Mouse (Mus musculus) hindbrain, embryonic 12.5 days (tissue): Measurements from ENCODE around the gene Pld4. TPM values are rescaled to one million over a fixed set of nuclear protein-coding genes. Genes with fewer than 3 reads are reported as not detected.

Experiments used
- ATAC-seq: fragments of 200-750 bp; cut with Nextera tagmentation; 2 replicates; pipeline ENCODE4 v1.8.0; 2017; ENCODE audit warnings: moderate TSS enrichment; ENCODE audit not compliant: low FRiP score
- H3K27ac ChIP-seq: fragments of 300-500 bp; sonication (generic); 2 replicates; pipeline ENCODE4 v1.5.1; 2016; ENCODE audit warnings: mild to moderate bottlenecking
- H3K27me3 ChIP-seq: fragments of 300-500 bp; sonication (generic); 2 replicates; pipeline ENCODE4 v1.6.1; 2016; ENCODE audit warnings: mild to moderate bottlenecking
- H3K36me3 ChIP-seq: fragments of 300-500 bp; sonication (generic); 2 replicates; pipeline ENCODE4 v1.6.1; 2016; ENCODE audit warnings: mild to moderate bottlenecking
- H3K4me1 ChIP-seq: fragments of 300-500 bp; sonication (generic); 2 replicates; pipeline ENCODE4 v1.6.1; 2016
- H3K4me2 ChIP-seq: fragments of 300-500 bp; sonication (generic); replicated peaks from 2 replicates; pipeline ENCODE4 v1.6.1; 2016; ENCODE audit warnings: mild to moderate bottlenecking
- H3K4me3 ChIP-seq: fragments of 300-500 bp; sonication (generic); 2 replicates; pipeline ENCODE4 v1.5.1; 2016; ENCODE audit warnings: mild to moderate bottlenecking
- H3K9ac ChIP-seq: fragments of 300-500 bp; sonication (generic); 2 replicates; pipeline ENCODE4 v1.6.1; 2016; ENCODE audit warnings: mild to moderate bottlenecking, moderate library complexity
- H3K9me3 ChIP-seq: fragments of 300-500 bp; sonication (generic); replicated peaks from 2 replicates; pipeline ENCODE4 v1.6.1; 2016; ENCODE audit warnings: mild to moderate bottlenecking
- WGBS: fragments of 180-500 bp; shearing (Covaris S2); methylation state at CpG from one replicate; pipeline ENCODE4 v1.1.7; 2016; 5-methylcytosine and 5-hydroxymethylcytosine counted together
- polyA plus RNA-seq: library from polyadenylated mRNA; unstranded; fragments of >200 nt; fragmentation: Nextera tagmentation; extraction: Ambion mirVana; gene quantifications from 2 replicates; pipeline ENCODE4 v1.2.1, GENCODE M21; 2016

The Pld4 gene
- polyA plus RNA-seq, 1 experiment from 2014 or later = 5.0 TPM

DNA sequence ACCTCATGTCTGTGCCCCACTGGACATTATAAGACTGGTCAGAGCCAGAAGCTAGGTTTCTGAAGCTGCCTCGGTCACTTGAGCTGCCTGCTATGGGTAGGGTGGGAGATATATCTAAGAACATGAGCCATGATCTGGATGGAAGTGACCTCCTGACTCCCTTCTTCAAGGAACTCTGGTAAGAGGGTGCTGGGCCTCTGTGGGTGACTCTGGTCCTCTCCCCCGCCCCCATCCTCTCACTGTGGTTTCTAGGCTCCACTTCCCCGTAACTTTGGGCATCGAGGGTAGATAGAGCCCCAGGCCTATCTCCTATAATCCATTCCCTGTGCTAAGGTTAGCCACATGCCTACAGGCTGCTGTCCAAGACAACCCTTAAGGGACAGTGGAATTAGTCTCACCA is 956 bp downstream of the Pld4 start:
- H3K27ac ChIP-seq = no peak overlapping the region
- no peaks in the 10 kb centered on the region for H3K27me3 ChIP-seq
- H3K4me2 ChIP-seq = no peak overlapping the region
- H3K36me3 ChIP-seq = no peaks in the 10 kb centered on the region
- no peaks in the 10 kb centered on the region for H3K4me1 ChIP-seq
- no peak overlapping the region for H3K4me3 ChIP-seq
- no peak overlapping the region for H3K9ac ChIP-seq
- WGBS = 82% methylated on average over 4 of the region's 4 CpGs
- ATAC-seq = no peak
- H3K9me3 ChIP-seq = no peaks in the 10 kb centered on the region

- no peak overlapping the region for H3K27ac ChIP-seq
- H3K4me3 ChIP-seq = no peak overlapping the region
- ATAC-seq = no peak
- no peaks in the 10 kb centered on the region for H3K4me1 ChIP-seq
- no peak overlapping the region for H3K9ac ChIP-seq
- H3K36me3 ChIP-seq = no peaks in the 10 kb centered on the region
- 87% methylated on average over 3 of the region's 3 CpGs for WGBS
- H3K27me3 ChIP-seq = no peaks in the 10 kb centered on the region
- no peak overlapping the region for H3K4me2 ChIP-seq
- H3K9me3 ChIP-seq = no peaks in the 10 kb centered on the region
These were observed 1.6 kb downstream of the Pld4 start for GRCm38 (mm10) chr12:112762018-112762417.

DNA sequence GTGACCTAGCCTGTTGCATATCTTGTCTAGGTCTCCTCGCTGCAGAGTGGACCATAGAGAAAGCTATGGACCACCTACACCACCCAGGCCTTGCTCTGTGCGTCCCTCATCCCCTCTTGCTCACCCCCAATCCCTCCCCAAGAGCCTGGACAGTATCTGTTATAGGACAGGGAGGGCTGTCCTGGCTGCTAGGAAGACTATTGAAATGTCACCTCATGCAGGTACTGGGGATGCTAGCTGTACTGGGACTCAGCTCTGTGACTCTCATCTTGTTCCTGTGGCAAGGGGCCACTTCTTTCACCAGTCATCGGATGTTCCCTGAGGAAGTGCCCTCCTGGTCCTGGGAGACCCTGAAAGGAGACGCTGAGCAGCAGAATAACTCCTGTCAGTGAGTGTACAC is 2.7 kb downstream of the Pld4 start:
- Histone ChIP-seq H3K4me3 (no peak overlapping the region), H3K4me2 (no peak overlapping the region), H3K9ac (no peak overlapping the region), H3K36me3 (no peaks in the 10 kb centered on the region), H3K27me3 (no peaks in the 10 kb centered on the region), H3K4me1 (no peaks in the 10 kb centered on the region), H3K27ac (no peak overlapping the region), H3K9me3 (no peaks in the 10 kb centered on the region)
- ATAC-seq = no peak
- 74% methylated on average over 4 of the region's 4 CpGs for WGBS

- Histone ChIP-seq H3K27ac (no peak overlapping the region), H3K27me3 (no peaks in the 10 kb centered on the region), H3K9ac (no peak overlapping the region), H3K4me3 (no peak overlapping the region), H3K9me3 (no peaks in the 10 kb centered on the region), H3K4me2 (no peak overlapping the region), H3K36me3 (no peaks in the 10 kb centered on the region), H3K4me1 (no peaks in the 10 kb centered on the region)
- 84% methylated on average over 5 of the region's 5 CpGs for WGBS
- ATAC-seq = no peak
These were observed 3.7 kb downstream of the Pld4 start for GRCm38 (mm10) chr12:112764141-112764540.

DNA sequence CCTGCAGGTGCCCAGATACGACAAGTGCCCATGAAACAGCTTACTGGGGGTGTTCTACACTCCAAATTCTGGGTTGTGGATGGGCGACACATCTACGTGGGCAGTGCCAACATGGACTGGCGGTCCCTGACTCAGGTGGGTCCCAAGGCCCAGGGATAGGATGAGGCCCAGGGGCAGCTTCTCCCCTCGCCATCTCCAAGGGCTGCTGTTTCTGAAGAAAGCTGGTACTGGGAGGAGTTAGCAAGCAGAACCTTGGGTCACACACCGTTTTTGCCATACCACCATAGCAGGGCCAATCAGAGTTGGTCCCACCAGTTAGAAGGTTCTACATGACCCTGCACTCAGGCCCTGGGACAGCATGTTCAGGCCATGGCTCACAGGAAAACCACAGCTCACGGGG is 4.5 kb downstream of the Pld4 start:
- ATAC-seq = no peak
- H3K4me2 ChIP-seq = no peak overlapping the region
- H3K9ac ChIP-seq = no peak overlapping the region
- 90% methylated on average over 7 of the region's 7 CpGs for WGBS
- no peak overlapping the region for H3K27ac ChIP-seq
- H3K4me1 ChIP-seq = no peaks in the 10 kb centered on the region
- H3K4me3 ChIP-seq = no peak overlapping the region
- H3K27me3 ChIP-seq = no peaks in the 10 kb centered on the region
- no peaks in the 10 kb centered on the region for H3K36me3 ChIP-seq
- H3K9me3 ChIP-seq = no peaks in the 10 kb centered on the region

GRCm38 (mm10) chr12:112766586-112766985 is 6.1 kb downstream of the Pld4 start:
- WGBS = 93% methylated on average over 7 of the region's 7 CpGs

DNA sequence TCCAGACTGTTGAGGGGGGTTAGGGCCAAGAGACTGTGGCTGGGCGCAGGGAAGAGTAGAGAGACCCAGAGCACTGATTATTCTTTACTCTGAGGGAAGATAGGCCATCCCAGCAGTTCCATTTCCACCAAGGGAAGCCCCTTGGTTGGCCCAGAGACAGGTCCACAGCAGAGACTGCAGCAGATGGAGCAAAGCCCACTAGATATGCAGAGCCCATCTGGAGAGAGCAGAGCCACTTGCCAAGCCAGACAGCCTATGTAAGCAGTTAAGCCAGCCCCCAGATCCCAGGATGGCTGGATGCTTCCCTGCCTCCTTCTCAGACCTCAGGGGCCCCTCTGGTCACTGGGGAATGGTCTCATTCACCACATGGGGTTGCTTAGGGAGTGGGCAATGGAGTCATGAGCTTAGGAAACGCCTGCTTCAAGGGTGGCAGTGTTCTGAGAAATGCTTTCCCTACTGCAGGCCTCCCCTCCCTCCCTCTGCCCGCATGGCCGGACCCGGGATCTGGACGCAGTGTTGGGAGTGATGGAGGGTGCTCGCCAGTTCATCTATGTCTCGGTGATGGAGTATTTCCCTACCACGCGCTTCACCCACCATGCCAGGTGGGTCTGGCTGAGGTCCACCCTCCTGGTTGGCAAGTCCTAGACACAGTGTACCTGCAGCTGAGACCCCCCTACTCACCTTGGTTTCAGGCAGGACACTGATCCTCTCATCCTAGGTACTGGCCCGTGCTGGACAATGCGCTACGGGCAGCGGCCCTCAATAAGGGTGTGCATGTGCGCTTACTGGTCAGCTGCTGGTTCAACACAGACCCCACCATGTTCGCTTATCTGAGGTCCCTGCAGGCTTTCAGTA is 6.8 kb downstream of the Pld4 start:
- Histone ChIP-seq H3K27ac (no peak overlapping the region), H3K36me3 (no peaks in the 10 kb centered on the region), H3K4me2 (no peak overlapping the region), H3K4me1 (no peaks in the 10 kb centered on the region), H3K27me3 (no peaks in the 10 kb centered on the region), H3K9ac (no peak overlapping the region), H3K9me3 (no peaks in the 10 kb centered on the region), H3K4me3 (no peak overlapping the region)
- WGBS = 92% methylated on average over 16 of the region's 16 CpGs
- no peak for ATAC-seq

More at GRCm38 (mm10) chr12:112766586-112766985, 6.1 kb downstream of the Pld4 start:
- Histone ChIP-seq H3K4me1 (no peaks in the 10 kb centered on the region), H3K27ac (no peak overlapping the region), H3K4me3 (no peak overlapping the region), H3K36me3 (no peaks in the 10 kb centered on the region), H3K27me3 (no peaks in the 10 kb centered on the region), H3K9me3 (no peaks in the 10 kb centered on the region), H3K4me2 (no peak overlapping the region), H3K9ac (no peak overlapping the region)
- ATAC-seq = no peak

DNA sequence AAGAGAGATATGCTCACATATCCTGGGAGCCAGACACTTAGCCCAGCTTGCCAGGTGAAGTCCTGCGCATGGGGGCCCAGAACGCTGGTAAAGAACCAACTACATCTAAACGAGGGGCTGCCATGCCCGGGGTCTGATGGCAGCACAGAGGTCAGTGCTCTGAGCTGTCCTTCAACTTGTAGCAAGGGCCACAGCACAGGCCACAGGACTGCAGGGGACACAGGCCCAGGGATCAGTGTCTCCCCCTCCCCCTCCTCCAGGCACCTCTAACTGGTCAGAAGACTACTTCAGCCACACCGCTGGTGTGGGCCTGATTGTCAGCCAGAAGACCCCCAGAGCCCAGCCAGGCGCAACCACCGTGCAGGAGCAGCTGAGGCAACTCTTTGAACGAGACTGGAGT is 7.7 kb downstream of the Pld4 start:
- no peak overlapping the region for H3K27ac ChIP-seq
- H3K27me3 ChIP-seq = no peaks in the 10 kb centered on the region
- WGBS = 90% methylated on average over 8 of the region's 8 CpGs
- H3K9ac ChIP-seq = no peak overlapping the region
- H3K9me3 ChIP-seq = no peaks in the 10 kb centered on the region
- H3K36me3 ChIP-seq = no peaks in the 10 kb centered on the region
- no peak overlapping the region for H3K4me3 ChIP-seq
- no peaks in the 10 kb centered on the region for H3K4me1 ChIP-seq
- no peak overlapping the region for H3K4me2 ChIP-seq
- no peak for ATAC-seq

- Histone ChIP-seq H3K4me1 (no peaks in the 10 kb centered on the region), H3K9me3 (no peaks in the 10 kb centered on the region), H3K36me3 (no peaks in the 10 kb centered on the region), H3K27ac (no peak overlapping the region), H3K9ac (no peak overlapping the region), H3K27me3 (no peaks in the 10 kb centered on the region), H3K4me3 (no peak overlapping the region), H3K4me2 (no peak overlapping the region)
- WGBS = 84% methylated on average over 6 of the region's 6 CpGs
- ATAC-seq = no peak
These were observed 8.6 kb downstream of the Pld4 start for GRCm38 (mm10) chr12:112769031-112769430.

DNA sequence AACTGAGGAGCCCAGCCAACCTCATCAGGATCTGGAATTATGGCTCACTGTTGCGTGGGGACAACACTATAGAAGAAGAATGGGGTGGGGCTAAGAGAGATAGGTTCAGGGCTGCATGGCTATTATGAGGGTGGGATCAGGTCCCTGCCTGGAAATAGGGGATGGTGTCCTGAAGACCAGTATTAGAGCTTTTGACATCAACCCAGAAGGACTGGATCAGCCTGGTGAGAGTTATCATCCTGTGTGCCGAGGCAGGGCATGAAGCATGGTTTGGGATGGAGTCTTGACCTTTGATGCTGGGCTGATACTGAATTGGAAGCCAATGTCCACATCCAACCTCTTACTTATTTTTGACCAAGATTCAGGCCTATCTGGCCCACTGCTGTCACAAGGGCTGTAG is 9.3 kb downstream of the Pld4 start:
- no peak overlapping the region for H3K9ac ChIP-seq
- H3K27me3 ChIP-seq = no peaks in the 10 kb centered on the region
- 79% methylated on average over 2 of the region's 2 CpGs for WGBS
- no peak overlapping the region for H3K4me2 ChIP-seq
- ATAC-seq = no peak
- no peak overlapping the region for H3K27ac ChIP-seq
- H3K4me3 ChIP-seq = no peak overlapping the region
- H3K36me3 ChIP-seq = no peaks in the 10 kb centered on the region
- H3K4me1 ChIP-seq = no peaks in the 10 kb centered on the region
- H3K9me3 ChIP-seq = no peaks in the 10 kb centered on the region

GRCm38 (mm10) chr12:112770396-112770795 is 9.9 kb downstream of the Pld4 start:
- Histone ChIP-seq H3K36me3 (no peaks in the 10 kb centered on the region), H3K4me1 (no peaks in the 10 kb centered on the region), H3K9ac (no peak overlapping the region), H3K4me3 (no peak overlapping the region), H3K27me3 (no peaks in the 10 kb centered on the region), H3K9me3 (no peaks in the 10 kb centered on the region), H3K4me2 (no peak overlapping the region), H3K27ac (no peak overlapping the region)
- no peak for ATAC-seq
- WGBS = 70% methylated on average over 4 of the region's 4 CpGs

- no peaks in the 10 kb centered on the region for H3K36me3 ChIP-seq
- no peak overlapping the region for H3K9ac ChIP-seq
- ATAC-seq = no peak
- H3K4me2 ChIP-seq = no peak overlapping the region
- H3K4me3 ChIP-seq = no peak overlapping the region
- H3K27ac ChIP-seq = no peak overlapping the region
- no peaks in the 10 kb centered on the region for H3K4me1 ChIP-seq
- H3K9me3 ChIP-seq = no peaks in the 10 kb centered on the region
- H3K27me3 ChIP-seq = no peaks in the 10 kb centered on the region
- WGBS = 90% methylated on average over 14 of the region's 14 CpGs
These were observed 11.9 kb downstream of the Pld4 start for GRCm38 (mm10) chr12:112772306-112772705.

DNA sequence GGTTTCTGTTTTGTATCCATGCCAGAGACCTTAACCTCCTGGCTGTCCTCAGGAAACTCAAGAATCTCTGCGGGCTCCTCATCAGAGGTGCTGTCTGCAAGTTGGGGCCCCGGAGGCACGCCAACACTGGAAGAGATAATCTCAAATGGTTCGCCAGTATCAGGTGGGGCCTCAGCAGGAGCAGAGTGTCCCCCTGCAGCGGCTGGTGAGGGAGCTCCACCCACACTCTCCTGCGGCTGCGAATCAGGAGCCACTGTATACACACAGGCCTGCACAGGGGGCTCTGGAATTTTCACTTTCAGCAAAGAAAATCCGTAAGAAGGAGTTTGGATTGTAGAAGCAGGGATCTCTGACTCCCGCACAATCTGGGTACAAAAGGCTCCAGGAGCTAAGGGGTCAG is 12.9 kb downstream of the Pld4 start:
- Histone ChIP-seq H3K9me3 (no peaks in the 10 kb centered on the region), H3K27me3 (no peaks in the 10 kb centered on the region), H3K36me3 (no peaks in the 10 kb centered on the region), H3K4me3 (no peak overlapping the region), H3K27ac (no peak overlapping the region), H3K9ac (no peak overlapping the region), H3K4me2 (no peak overlapping the region), H3K4me1 (no peaks in the 10 kb centered on the region)
- WGBS = 43% methylated on average over 9 of the region's 9 CpGs
- no peak for ATAC-seq
